Mouse (Mus musculus) granulocyte monocyte progenitor cell, adult 5-6 weeks (primary cell): ENCODE data around the gene St8sia2. TPM values are rescaled to one million over a fixed set of nuclear protein-coding genes. Genes with fewer than 3 reads are reported as not detected.

ENCODE experiments used
- ATAC-seq: replicated peaks from 2 replicates; pipeline ENCODE4 v1.8.0; 2016; ENCODE audit warnings: mild to moderate bottlenecking, moderate TSS enrichment, inconsistent platforms; ENCODE audit not compliant: poor library complexity, severe bottlenecking
- total RNA-seq, 2 experiments: library from RNA; stranded (forward) in 1 of 2; stranded (reverse) in 1 of 2; fragments of 200-712, 200-1000 nt in 1 of 2; fragments of >200 nt in 1 of 2; fragmentation: Nextera tagmentation in 1 of 2; gene quantifications; 2 replicates each; pipeline ENCODE4 v1.2.3; 2014 to 2017

The St8sia2 gene
- total RNA-seq, 2 experiments from 2014 or later = 1.7 TPM; not detected in 1

DNA sequence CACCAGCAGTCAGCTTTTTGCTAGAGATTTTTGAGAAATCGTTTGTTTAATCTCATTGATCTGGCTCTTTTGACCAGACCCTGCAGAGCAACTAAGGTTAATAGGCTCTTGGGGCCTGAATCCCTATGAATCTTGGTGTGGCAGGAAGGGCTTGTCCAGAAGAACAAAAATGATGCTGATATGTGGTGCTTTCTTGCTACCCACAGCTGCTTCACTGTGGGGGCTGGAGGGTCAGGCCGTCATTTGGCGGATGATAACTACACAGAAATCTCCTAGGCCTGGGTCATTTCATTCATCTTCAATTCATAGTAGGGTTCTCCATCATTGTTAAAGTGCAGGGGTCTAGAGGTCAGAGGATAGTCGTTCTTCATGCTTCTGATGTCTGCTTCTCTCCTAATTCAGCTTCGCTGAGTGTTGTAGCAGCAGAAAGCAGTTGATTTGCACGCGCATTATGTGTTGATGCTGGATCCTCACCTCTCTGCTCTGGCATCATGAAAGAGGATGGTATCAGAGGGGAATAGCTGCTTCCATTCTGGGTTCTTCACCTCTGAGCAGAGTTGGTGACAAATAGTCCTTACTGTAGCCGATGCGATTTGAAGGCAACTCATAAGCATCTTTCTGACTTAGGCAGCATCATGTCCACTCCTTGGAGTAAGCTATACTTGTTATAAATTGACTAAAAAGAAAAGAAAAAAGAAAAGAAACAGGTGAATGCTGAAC lies 122.4 kb downstream of the St8sia2 start:
- no peak for ATAC-seq

DNA sequence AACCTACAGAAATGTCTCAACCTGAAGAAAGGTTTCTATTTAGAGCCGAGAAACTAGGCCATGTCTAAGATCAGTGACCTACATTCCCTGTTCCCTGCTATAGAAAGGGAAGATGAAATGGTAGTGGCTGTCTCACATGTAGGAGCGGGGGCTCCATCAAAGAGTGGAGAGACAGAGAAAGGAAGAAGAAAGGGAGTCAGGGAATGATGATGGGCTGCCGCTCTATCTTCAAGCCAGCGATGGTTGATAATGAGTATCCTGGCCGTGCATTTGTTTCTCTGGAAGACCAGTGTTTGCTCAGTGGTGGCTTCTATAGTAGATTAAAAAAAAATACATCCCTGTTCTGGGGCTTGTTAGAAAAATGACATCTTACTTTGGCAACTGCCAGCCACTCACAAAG lies 123.0 kb downstream of the St8sia2 start:
- no peak for ATAC-seq
